Mouse (Mus musculus): Measurements from ENCODE around the gene Ssxb3. TPM values are rescaled to one million over a fixed set of nuclear protein-coding genes. Genes with fewer than 3 reads are reported as not detected.
"Not testable (repeated sequence)": the region's sequence is repeated elsewhere in the genome, so short reads cannot be mapped to it uniquely, and the experiment has no call there.

The Ssxb3 gene
- not detected in 2 replicates for polyA plus RNA-seq (2015; fragmentation: Nextera tagmentation; extraction: Ambion mirVana)

DNA sequence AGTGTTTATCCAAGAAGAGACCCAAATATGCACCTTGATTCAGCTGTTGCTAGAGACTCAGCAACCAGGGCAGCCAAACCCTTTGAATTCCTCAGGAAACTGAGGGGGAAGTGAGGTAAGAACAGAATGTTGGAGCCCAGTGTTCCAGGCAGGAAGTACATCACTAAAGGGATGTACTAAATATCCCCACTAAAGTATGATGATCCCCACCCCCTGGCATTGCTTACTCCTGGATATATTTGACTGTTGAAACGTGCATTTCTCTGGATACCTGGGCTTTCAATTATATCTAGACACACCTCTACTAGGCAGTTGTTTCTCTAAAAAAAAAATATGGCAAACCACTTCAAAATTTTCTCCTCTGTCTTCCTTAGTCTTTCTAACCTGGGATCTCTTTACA is at the start of gene Ssxb3:
Gene Ssxb3 (minus strand): TSS at position 101 of the 400 bp plus-strand sequence.
- DNase-seq (ENCODE audit: low spot score); H3K4me2 ChIP-seq (replicated peaks; ENCODE audit: low read depth, low read length); H3K9me3 ChIP-seq (ENCODE audit: low read length); ATAC-seq; H3K27me3 ChIP-seq (replicated peaks; ENCODE audit: insufficient read depth, low read length); H3K4me1 ChIP-seq (ENCODE audit: insufficient read depth, low read depth, low read length); H3K4me3 ChIP-seq (ENCODE audit: low read depth, low read length); H3K9ac ChIP-seq (replicated peaks; ENCODE audit: low read depth); H3K27ac ChIP-seq (ENCODE audit: low read length); H3K36me3 ChIP-seq (ENCODE audit: insufficient read depth, low read length): not testable (repeated sequence)
- 25% methylated on average over 1 of the region's 1 CpGs for WGBS

DNA sequence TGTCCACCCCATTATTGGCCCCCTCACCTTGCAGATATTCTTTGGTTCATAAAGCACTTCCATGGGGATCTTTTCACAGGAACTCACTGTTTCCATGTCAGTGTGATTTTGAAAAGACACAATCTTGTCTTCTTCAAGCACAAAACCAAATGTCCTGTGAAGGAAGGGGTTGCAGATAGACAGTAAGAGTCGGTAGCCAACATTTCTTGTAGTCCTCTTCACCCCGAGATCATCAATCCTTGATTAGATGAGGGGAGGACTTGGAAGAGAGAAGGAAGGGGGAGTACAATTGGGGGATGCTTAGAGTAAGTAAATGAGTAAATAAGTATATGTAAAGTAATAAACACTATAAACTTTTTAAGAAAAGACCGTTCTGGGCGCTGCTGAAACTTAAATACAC is 43.5 kb downstream of the Ssxb3 start, which contains the start of gene Ssxb6:
Gene Ssxb6 (minus strand): TSS at position 101 of the 400 bp plus-strand sequence.
- H3K36me3 ChIP-seq (ENCODE audit: insufficient read depth, low read length); DNase-seq (ENCODE audit: low spot score); H3K4me2 ChIP-seq (replicated peaks; ENCODE audit: low read depth, low read length); ATAC-seq; H3K9ac ChIP-seq (replicated peaks; ENCODE audit: low read depth); H3K27ac ChIP-seq (ENCODE audit: low read length); H3K4me1 ChIP-seq (ENCODE audit: insufficient read depth, low read depth, low read length); H3K4me3 ChIP-seq (ENCODE audit: low read depth, low read length); H3K9me3 ChIP-seq (ENCODE audit: low read length); H3K27me3 ChIP-seq (replicated peaks; ENCODE audit: insufficient read depth, low read length): not testable (repeated sequence)
- WGBS: 56% methylated on average over 4 of the region's 4 CpGs

Other genes with a start within 250 kb of the Ssxb3 start
- gene Ssxb9, start 224.8 kb downstream of the Ssxb3 start, polyA plus RNA-seq (2015; fragmentation: Nextera tagmentation; extraction: Ambion mirVana): not detected in 2 replicates
- not detected in 2 replicates for gene Ssxb1, start 178.5 kb downstream of the Ssxb3 start, polyA plus RNA-seq (2015; fragmentation: Nextera tagmentation; extraction: Ambion mirVana)
- not detected in 2 replicates for gene Ssxb2, start 130.1 kb downstream of the Ssxb3 start, polyA plus RNA-seq (2015; fragmentation: Nextera tagmentation; extraction: Ambion mirVana)
- gene Gm14459, start 66.9 kb downstream of the Ssxb3 start, polyA plus RNA-seq (2015; fragmentation: Nextera tagmentation; extraction: Ambion mirVana): not detected in 2 replicates
- not detected in 2 replicates for gene Ssxb6, start 43.6 kb downstream of the Ssxb3 start, polyA plus RNA-seq (2015; fragmentation: Nextera tagmentation; extraction: Ambion mirVana)
- gene Ssxb8, start 99.0 kb upstream of the Ssxb3 start, polyA plus RNA-seq (2015; fragmentation: Nextera tagmentation; extraction: Ambion mirVana): not detected in 2 replicates
- not detected in 2 replicates for gene Ssx9, start 156.6 kb upstream of the Ssxb3 start, polyA plus RNA-seq (2015; fragmentation: Nextera tagmentation; extraction: Ambion mirVana)
- not detected in 2 replicates for gene Ssxb5, start 211.9 kb upstream of the Ssxb3 start, polyA plus RNA-seq (2015; fragmentation: Nextera tagmentation; extraction: Ambion mirVana)

Data from lung, postnatal 0 days (tissue).